Mouse (Mus musculus) limb, embryonic 11.5 days (tissue): ENCODE measurements around the gene Gadd45gip1. TPM values are rescaled to one million over a fixed set of nuclear protein-coding genes. Genes with fewer than 3 reads are reported as not detected.

Experiments used
- ATAC-seq: fragments of 200-750 bp; cut with Nextera tagmentation; 2 replicates; pipeline ENCODE4 v1.8.0; 2017; ENCODE audit warnings: low read depth; ENCODE audit not compliant: insufficient number of reproducible peaks, low FRiP score, low TSS enrichment
- DNase-seq: peaks from one replicate; pipeline ENCODE4 v3.0.0-alpha.2; 2015; ENCODE audit warnings: low spot score
- H3K27ac ChIP-seq: fragments of 300-500 bp; sonication (generic); replicated peaks from 2 replicates; pipeline ENCODE4 v1.5.1; 2014; ENCODE audit warnings: low read depth, mild to moderate bottlenecking, low read length
- H3K27me3 ChIP-seq: fragments of 300-500 bp; sonication (generic); 2 replicates; pipeline ENCODE4 v1.6.1; 2014; ENCODE audit warnings: mild to moderate bottlenecking, low read length, mixed read lengths; ENCODE audit not compliant: control insufficient read depth, insufficient read depth
- H3K36me3 ChIP-seq: fragments of 300-500 bp; sonication (generic); 2 replicates; pipeline ENCODE4 v1.6.1; 2014; ENCODE audit warnings: mild to moderate bottlenecking, low read length, moderate library complexity, mixed read lengths; ENCODE audit not compliant: control insufficient read depth, insufficient read depth
- H3K4me1 ChIP-seq: fragments of 300-500 bp; sonication (generic); 2 replicates; pipeline ENCODE4 v1.6.1; 2014; ENCODE audit warnings: low read length, mixed read lengths; ENCODE audit not compliant: control insufficient read depth, insufficient read depth
- H3K4me2 ChIP-seq: fragments of 300-500 bp; sonication (generic); 2 replicates; pipeline ENCODE4 v1.6.1; 2014; ENCODE audit warnings: low read depth, mild to moderate bottlenecking, moderate library complexity; ENCODE audit not compliant: severe bottlenecking
- H3K4me3 ChIP-seq: fragments of 300-500 bp; sonication (generic); 2 replicates; pipeline ENCODE4 v1.5.1; 2014; ENCODE audit warnings: low read depth, low read length
- H3K9ac ChIP-seq: fragments of 300-500 bp; sonication (generic); 2 replicates; pipeline ENCODE4 v1.6.1; 2014; ENCODE audit warnings: mild to moderate bottlenecking, low read length
- H3K9me3 ChIP-seq: fragments of 300-500 bp; sonication (generic); 2 replicates; pipeline ENCODE4 v1.6.1; 2016; ENCODE audit warnings: low read length; ENCODE audit not compliant: control insufficient read depth
- WGBS: fragments of 180-500 bp; shearing (Covaris S2); extraction: QIAGEN DNeasy Blood & Tissue Kit; methylation state at CpG from one replicate; pipeline ENCODE4 v1.1.7; 2014; 5-methylcytosine and 5-hydroxymethylcytosine counted together
- polyA plus RNA-seq: library from polyadenylated mRNA; unstranded; fragments of >200 nt; fragmentation: Nextera tagmentation; extraction: Ambion mirVana; gene quantifications from 2 replicates; pipeline ENCODE4 v1.2.1, GENCODE M21; 2014

Gadd45gip1 gene
- polyA plus RNA-seq, 1 experiment from 2014 or later = 45.0 TPM

- peak within 1 kb of the TSS; percentile 99 for H3K4me3 ChIP-seq
- H3K27me3 ChIP-seq = no peaks in the 10 kb centered on the region
- peak within 1 kb of the TSS; percentile 98 for H3K9ac ChIP-seq
- H3K4me1 ChIP-seq = peaks cover 15% of the 10 kb centered on the region
- peak within 1 kb of the TSS; percentile 79 for H3K27ac ChIP-seq
- H3K36me3 ChIP-seq = peaks cover 32% of the 10 kb centered on the region
- DNase-seq (peak; percentile 100), ATAC-seq (peak; percentile 99)
- H3K4me2 ChIP-seq = peak within 1 kb of the TSS; percentile 75
- WGBS = 1% methylated on average over 55 of the region's 55 CpGs
- H3K9me3 ChIP-seq = no peaks in the 10 kb centered on the region
Observed at GRCm38 (mm10) chr8:84846722-84847572, 15.6 kb downstream of the Gadd45gip1 start, which contains the start of gene Calr. Gene Calr, minus strand, starts transcription at chr8:84846934.

DNA sequence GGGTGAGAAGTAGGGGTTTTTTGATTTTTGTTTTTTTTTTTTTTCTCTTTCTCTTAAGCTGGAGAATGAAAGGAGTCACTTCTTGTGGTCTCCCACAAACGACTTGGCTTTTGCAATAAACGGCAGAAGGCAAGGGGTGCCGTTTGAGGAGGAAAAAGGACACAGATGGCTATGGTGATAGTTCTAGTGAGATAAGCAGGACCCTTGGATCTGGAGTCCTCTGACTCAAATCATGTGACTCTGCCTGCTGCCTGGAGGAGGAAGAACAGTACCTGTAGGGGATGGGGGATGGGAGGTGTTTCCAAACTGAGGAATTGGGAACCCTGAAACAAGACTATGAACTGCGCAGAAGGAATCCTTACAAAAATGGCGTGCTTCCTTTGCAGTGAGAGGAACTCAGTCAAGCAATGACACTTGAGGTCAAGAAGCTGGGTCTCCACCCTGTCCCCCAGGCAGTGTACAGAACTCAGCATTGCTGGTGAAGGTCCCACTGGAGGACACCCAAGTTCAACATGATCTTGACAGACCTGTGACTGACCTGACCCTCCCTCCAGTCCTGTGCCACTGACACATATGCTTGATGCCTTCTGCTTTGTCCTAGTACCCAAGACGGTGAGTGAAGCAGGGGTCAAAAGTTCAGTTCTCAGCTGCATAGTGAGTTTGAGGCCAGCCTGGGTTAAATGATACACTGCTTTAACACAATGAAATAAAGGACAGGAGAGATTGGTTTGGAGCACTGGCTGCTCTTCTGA, 16.5 kb downstream of the Gadd45gip1 start:
- peak overlapping the region; percentile 79; the same call in 1 of the 2 replicates for H3K27ac ChIP-seq
- H3K4me2 ChIP-seq = peak overlapping the region; percentile 63
- peak overlapping the region; percentile 99 for H3K4me3 ChIP-seq
- H3K27me3 ChIP-seq = no peaks in the 10 kb centered on the region
- WGBS = 46% methylated on average over 6 of the region's 6 CpGs
- ATAC-seq (no peak), DNase-seq (no peak)
- no peaks in the 10 kb centered on the region for H3K9me3 ChIP-seq
- H3K9ac ChIP-seq = peak overlapping the region; percentile 74
- peaks cover 13% of the 10 kb centered on the region for H3K4me1 ChIP-seq
- peaks cover 25% of the 10 kb centered on the region for H3K36me3 ChIP-seq

GRCm38 (mm10) chr8:84856434-84856833, 25.1 kb downstream of the Gadd45gip1 start:
- no peaks in the 10 kb centered on the region for H3K27me3 ChIP-seq
- ATAC-seq (0 out of 2 replicates have a peak, but pooled peaks have one; percentile 10), DNase-seq (no peak)
- 85% methylated on average over 3 of the region's 3 CpGs for WGBS
- H3K4me3 ChIP-seq = no peak overlapping the region
- peaks cover 9% of the 10 kb centered on the region for H3K4me1 ChIP-seq
- H3K9ac ChIP-seq = no peak overlapping the region
- no peaks in the 10 kb centered on the region for H3K9me3 ChIP-seq
- no peak overlapping the region for H3K4me2 ChIP-seq
- H3K36me3 ChIP-seq = peaks cover 15% of the 10 kb centered on the region; the same call in 1 of the 2 replicates
- no peak overlapping the region for H3K27ac ChIP-seq

GRCm38 (mm10) chr8:84856864-84857441, 25.6 kb downstream of the Gadd45gip1 start, which contains the start of gene Farsa:
Gene Farsa, plus strand, starts transcription at chr8:84856989.
- DNase-seq = peak; percentile 95
- peak within 1 kb of the TSS; percentile 86 for H3K9ac ChIP-seq
- H3K36me3 ChIP-seq = peaks cover 18% of the 10 kb centered on the region; the same call in 1 of the 2 replicates
- WGBS = 0% methylated on average over 39 of the region's 39 CpGs
- no peaks in the 10 kb centered on the region for H3K27me3 ChIP-seq
- ATAC-seq = peak; percentile 82
- no peaks in the 10 kb centered on the region for H3K9me3 ChIP-seq
- H3K4me2 ChIP-seq = peak within 1 kb of the TSS; percentile 88
- no peak within 1 kb of the TSS for H3K27ac ChIP-seq
- H3K4me1 ChIP-seq = peaks cover 9% of the 10 kb centered on the region
- peak within 1 kb of the TSS; percentile 94 for H3K4me3 ChIP-seq

GRCm38 (mm10) chr8:84871376-84872308, 40.3 kb downstream of the Gadd45gip1 start, which contains the start of gene Syce2:
Gene Syce2, plus strand, starts transcription at chr8:84872111.
- H3K36me3 ChIP-seq = peaks cover 14% of the 10 kb centered on the region; the same call in 1 of the 2 replicates
- no peaks in the 10 kb centered on the region for H3K27me3 ChIP-seq
- peak; percentile 83 for DNase-seq
- no peaks in the 10 kb centered on the region for H3K9me3 ChIP-seq
- H3K4me3 ChIP-seq = peak within 1 kb of the TSS; percentile 39
- 16% methylated on average over 39 of the region's 46 CpGs for WGBS
- ATAC-seq = peak; percentile 38; the same call in 1 of the 2 replicates
- H3K4me1 ChIP-seq = peaks cover 15% of the 10 kb centered on the region; the same call in 1 of the 2 replicates
- H3K27ac ChIP-seq = peak within 1 kb of the TSS; percentile 47; the same call in 1 of the 2 replicates
- H3K9ac ChIP-seq = peak within 1 kb of the TSS; percentile 69
- peak within 1 kb of the TSS; percentile 91 for H3K4me2 ChIP-seq

DNA sequence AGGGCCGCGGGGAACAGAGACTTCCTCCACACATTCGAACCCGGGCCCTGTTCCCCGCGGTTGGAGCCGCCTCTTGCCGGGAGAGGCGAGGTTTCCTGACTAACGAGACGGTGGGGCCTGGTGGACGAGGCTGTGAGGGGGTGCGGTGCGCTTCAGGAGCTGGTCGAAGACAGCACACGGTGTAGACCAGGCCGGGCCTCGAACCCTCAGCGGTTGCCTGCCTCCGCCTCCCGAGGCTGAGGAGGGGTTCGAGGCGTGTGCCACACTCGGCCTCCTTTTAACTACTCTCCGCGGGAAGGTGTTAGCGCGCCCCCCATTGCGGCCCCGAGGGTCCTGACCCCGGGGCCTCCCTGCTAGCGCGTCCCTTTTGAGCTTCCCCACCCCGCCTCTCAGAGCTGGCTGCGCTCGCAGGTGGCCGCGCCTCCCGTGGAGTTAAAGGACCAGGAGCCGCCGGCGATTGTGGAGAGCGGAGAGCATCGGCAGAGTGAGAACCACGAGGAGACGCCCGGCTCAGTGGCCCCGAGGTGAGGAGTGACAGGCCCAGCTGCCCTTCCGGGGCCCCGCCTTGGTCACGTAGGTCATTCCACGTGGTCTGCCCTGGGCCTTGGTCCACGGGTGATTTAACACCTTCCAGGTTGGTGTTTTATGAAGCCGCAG, 41.1 kb downstream of the Gadd45gip1 start:
- Histone ChIP-seq H3K4me3 (peak overlapping the region; percentile 39), H3K4me1 (peaks cover 15% of the 10 kb centered on the region; the same call in 1 of the 2 replicates), H3K4me2 (peak overlapping the region; percentile 91), H3K9me3 (no peaks in the 10 kb centered on the region), H3K36me3 (peaks cover 11% of the 10 kb centered on the region; the same call in 1 of the 2 replicates), H3K27me3 (no peaks in the 10 kb centered on the region), H3K27ac (peak overlapping the region; percentile 47; the same call in 1 of the 2 replicates), H3K9ac (peak overlapping the region; percentile 69)
- 3% methylated on average over 54 of the region's 54 CpGs for WGBS
- ATAC-seq = peak; percentile 20; the same call in 1 of the 2 replicates
- peak; percentile 61 for DNase-seq

GRCm38 (mm10) chr8:84873016-84873415, 41.7 kb downstream of the Gadd45gip1 start:
- ATAC-seq (no peak), DNase-seq (no peak)
- H3K36me3 ChIP-seq = 0 out of 2 replicates have a peak, but pooled peaks cover 7% of the 10 kb centered on the region
- H3K9ac ChIP-seq = no peak overlapping the region; the same call in 1 of the 2 replicates
- WGBS = 61% methylated on average over 4 of the region's 4 CpGs
- peak overlapping the region; percentile 91 for H3K4me2 ChIP-seq
- no peaks in the 10 kb centered on the region for H3K9me3 ChIP-seq
- no peak overlapping the region for H3K27ac ChIP-seq
- peak overlapping the region; percentile 39 for H3K4me3 ChIP-seq
- H3K4me1 ChIP-seq = peaks cover 15% of the 10 kb centered on the region; the same call in 1 of the 2 replicates
- no peaks in the 10 kb centered on the region for H3K27me3 ChIP-seq
